Mouse (Mus musculus): Measurements from ENCODE around the gene Aldh1l1. TPM values are rescaled to one million over a fixed set of nuclear protein-coding genes. Genes with fewer than 3 reads are reported as not detected.

The Aldh1l1 gene
- total RNA-seq, 2 experiments from 2014 or later = 180 to 197 TPM

Other genes with a start within 250 kb of the Aldh1l1 start
- not detected for gene Vmn1r54, start 240.1 kb upstream of the Aldh1l1 start, total RNA-seq (2021)
- gene BC048671, start 185.2 kb upstream of the Aldh1l1 start, total RNA-seq (2021) = not detected
- not detected for gene Chst13, start 161.2 kb upstream of the Aldh1l1 start, total RNA-seq (2021)
- under 1 TPM; 0.10 to 0.13 TPM for gene Uroc1, start 153.1 kb upstream of the Aldh1l1 start, total RNA-seq (2021)
- gene Zxdc, start 116.9 kb upstream of the Aldh1l1 start, total RNA-seq (2021) = 10 to 100 TPM; 33.0 to 43.5 TPM
- under 1 TPM; 0.48 to 0.99 TPM for gene Cfap100, start 57.6 kb upstream of the Aldh1l1 start, total RNA-seq (2021)
- 10 to 100 TPM; 32.2 to 52.2 TPM for gene Klf15, start 23.9 kb upstream of the Aldh1l1 start, total RNA-seq (2021)
- gene Slc41a3, start 118.3 kb downstream of the Aldh1l1 start, total RNA-seq (2021) = 10 to 100 TPM; 29.1 to 67.6 TPM